Mouse (Mus musculus) layer of hippocampus, postnatal 14 days (tissue): ENCODE measurements around the gene Mthfd2. TPM values are rescaled to one million over a fixed set of nuclear protein-coding genes. Genes with fewer than 3 reads are reported as not detected.

Experiments
- DNase-seq, 2 experiments: peaks; one replicate each; pipeline ENCODE4 v3.0.0; 2021 to 2022; ENCODE audit warnings: low spot score in 2 of 2, mixed read lengths in 1 of 2
- total RNA-seq, 2 experiments: library from RNA; stranded (reverse); gene quantifications; 2 replicates each; pipeline ENCODE4 v1.2.3; 2021

The Mthfd2 gene
- total RNA-seq, 2 experiments from 2014 or later, result 8.5 to 10.5 TPM

- no peak for DNase-seq
Observed at GRCm38 (mm10) chr6:83342957-83343356, 17.2 kb upstream of the Mthfd2 start.

GRCm38 (mm10) chr6:83341387-83341786, 15.7 kb upstream of the Mthfd2 start:
- DNase-seq, result no peak

GRCm38 (mm10) chr6:83327591-83328190, 2.0 kb upstream of the Mthfd2 start:
- DNase-seq, result no peak

- DNase-seq, result no peak
Observed at GRCm38 (mm10) chr6:83326761-83327160, 1.1 kb upstream of the Mthfd2 start.

- no peak for DNase-seq
Observed at GRCm38 (mm10) chr6:83326394-83326736, 657 bp upstream of the Mthfd2 start.

GRCm38 (mm10) chr6:83323652-83324419, 1.9 kb downstream of the Mthfd2 start:
- no peak for DNase-seq

- DNase-seq, result no peak
Observed at GRCm38 (mm10) chr6:83322794-83323193, 2.9 kb downstream of the Mthfd2 start.

- no peak for DNase-seq
Observed at GRCm38 (mm10) chr6:83321927-83322326, 3.8 kb downstream of the Mthfd2 start.

- peak; percentile 87 to 95 for DNase-seq
Observed at GRCm38 (mm10) chr6:83317108-83317741, 8.5 kb downstream of the Mthfd2 start.

- DNase-seq, result no peak
Observed at GRCm38 (mm10) chr6:83316022-83316421, 9.7 kb downstream of the Mthfd2 start.

GRCm38 (mm10) chr6:83315293-83315692, 10.4 kb downstream of the Mthfd2 start:
- no peak for DNase-seq

- no peak for DNase-seq
Observed at GRCm38 (mm10) chr6:83312514-83312913, 13.2 kb downstream of the Mthfd2 start.

GRCm38 (mm10) chr6:83312021-83312420, 13.7 kb downstream of the Mthfd2 start:
- no peak for DNase-seq

GRCm38 (mm10) chr6:83311206-83311605, 14.5 kb downstream of the Mthfd2 start:
- no peak for DNase-seq

GRCm38 (mm10) chr6:83309017-83309416, 16.7 kb downstream of the Mthfd2 start:
- DNase-seq, result no peak

GRCm38 (mm10) chr6:83302264-83302663, 23.4 kb downstream of the Mthfd2 start:
- DNase-seq, result no peak

- DNase-seq, result no peak
Observed at GRCm38 (mm10) chr6:83301294-83301693, 24.4 kb downstream of the Mthfd2 start.

GRCm38 (mm10) chr6:83300447-83301229, 25.1 kb downstream of the Mthfd2 start:
- DNase-seq, result no peak

- no peak for DNase-seq
Observed at GRCm38 (mm10) chr6:83280256-83280955, 45.3 kb downstream of the Mthfd2 start.

- no peak for DNase-seq
Observed at GRCm38 (mm10) chr6:83278881-83279280, 46.8 kb downstream of the Mthfd2 start.

- DNase-seq, result no peak
Observed at GRCm38 (mm10) chr6:83277151-83277550, 48.6 kb downstream of the Mthfd2 start.
